9 mouse cellular contexts compared by ENCODE assay signal in the genomic region with DNA sequence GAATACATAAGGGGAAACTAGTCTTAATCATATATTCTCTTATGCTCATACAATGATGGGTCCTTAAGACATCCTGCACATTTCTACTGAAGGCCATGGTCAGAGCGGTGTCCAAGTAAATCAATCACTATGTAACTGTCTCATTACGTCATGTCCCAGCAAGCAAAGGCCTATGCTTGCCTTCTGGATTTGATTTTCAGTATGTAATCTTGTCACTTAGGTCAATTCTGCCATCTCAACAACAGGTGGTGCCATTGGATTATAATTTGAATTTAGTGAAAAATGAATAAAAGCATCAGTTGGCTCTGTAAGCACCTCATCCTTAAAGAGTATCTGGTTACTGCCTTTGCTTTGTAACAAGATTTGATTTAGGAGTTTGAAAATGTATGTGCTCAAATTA. TPM values are rescaled to one million over a fixed set of nuclear protein-coding genes. Genes with fewer than 3 reads are reported as not detected.
DNase-seq lines count a peak whose midpoint lies in the region.
"Had no signal": no experiment of that assay in that cellular context is flagged by ENCODE, and none has a peak within 500 bp of the region (broad histone marks: within the 10 kb centered on the region; RNA-seq: fewer than 3 reads in every experiment).

No protein-coding gene starts in this region.

- DNase-seq in embryo, embryonic 10.5 days (ENCODE audit: low spot score) = peak; percentile 53
- no peak for DNase-seq in embryo, embryonic 9.5 days (ENCODE audit: extremely low spot score)
- DNase-seq in layer of hippocampus, adult 9-10 months (ENCODE audit: low spot score) = peak; percentile 16
- DNase-seq in layer of hippocampus, adult 8-10 months (ENCODE audit: low spot score in 2 of 2) = no peak
- peak; percentile 69 for DNase-seq in Muller cell, postnatal 12 days (ENCODE audit: inconsistent ontology term)
- peak; percentile 74 for DNase-seq in induced T-regulatory cell, adult 2 months (ENCODE audit: low read depth)
- DNase-seq in adrenal gland, postnatal 14 days = no peak
- DNase-seq in B cell, adult 2 months = no peak
- DNase-seq: liver, embryonic 13.5 days had no signal

RNA-seq across cellular contexts. Expression of a gene that starts 18.9 kb away (rescaled TPM):
- 100 to 1,000 TPM in 1 of 4 experiments, 10 to 100 TPM in 3; 78.3 to 100 (median 86.5) TPM for total RNA-seq in layer of hippocampus, adult 8-10 months (2022)
- 39.4 and 48.3 TPM in 2 replicates for total RNA-seq in adrenal gland, postnatal 14 days (2021)

Comparison
In these comparisons a context has a peak if more than half of its experiments do, and no peak if none do; other contexts are left out.
1. DNase-seq: peak in embryo, embryonic 10.5 days (single experiment), layer of hippocampus, adult 9-10 months (single experiment), Muller cell, postnatal 12 days (single experiment) and induced T-regulatory cell, adult 2 months (single experiment); none in embryo, embryonic 9.5 days (single experiment), layer of hippocampus, adult 8-10 months (0 of 2), adrenal gland, postnatal 14 days (single experiment) and B cell, adult 2 months (0 of 2).